Mouse (Mus musculus): ENCODE data around the gene Bcl9l. TPM values are rescaled to one million over a fixed set of nuclear protein-coding genes. Genes with fewer than 3 reads are reported as not detected.

The Bcl9l gene
- polyA plus RNA-seq, 1 experiment from 2014 or later: 8.6 TPM

DNA sequence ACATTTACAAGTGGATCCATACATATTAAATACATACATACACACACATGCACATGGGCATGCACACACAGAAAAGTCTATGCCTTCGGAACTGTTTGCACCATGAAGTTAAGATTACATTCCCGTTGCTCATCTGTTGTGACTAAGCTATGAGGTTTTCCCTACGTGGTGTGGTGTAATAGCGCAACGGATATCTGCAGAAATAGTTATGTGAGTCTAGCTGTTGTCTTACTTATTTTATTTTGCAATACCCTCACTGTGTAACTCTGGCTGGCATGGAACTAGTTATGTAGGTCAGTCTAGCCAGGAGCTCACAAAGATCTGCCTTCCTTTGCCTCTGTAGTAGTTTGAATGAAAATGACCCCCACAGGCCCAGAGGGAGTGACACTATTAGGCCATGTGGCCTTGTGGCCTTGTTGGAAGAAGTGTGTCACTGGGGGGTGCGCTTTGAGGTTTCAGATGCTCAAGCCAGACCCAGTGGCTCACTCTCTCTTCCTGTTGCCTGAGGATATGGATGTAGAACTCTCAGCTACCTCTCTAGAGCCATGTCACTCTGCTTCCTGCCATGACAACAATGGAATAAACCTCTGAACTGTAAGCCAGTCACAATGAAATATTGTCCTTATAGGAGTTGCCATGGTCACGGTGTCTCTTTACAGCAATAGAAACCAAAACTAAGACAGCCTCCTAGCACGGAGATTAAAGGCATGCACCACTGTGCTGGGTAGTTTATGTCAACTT, 66.0 kb downstream of the Bcl9l start:
- Histone ChIP-seq H3K9me3 (no peaks in the 10 kb centered on the region), H3K36me3 (no peaks in the 10 kb centered on the region), H3K27ac (no peak overlapping the region), H3K4me2 (no peak overlapping the region), H3K4me3 (no peak overlapping the region), H3K9ac (no peak overlapping the region), H3K27me3 (no peaks in the 10 kb centered on the region), H3K4me1 (replicated peaks) (no peaks in the 10 kb centered on the region)
- no peak for ATAC-seq (ENCODE audit: low FRiP score)
- 90% methylated on average over 8 of the region's 8 CpGs for WGBS

DNA sequence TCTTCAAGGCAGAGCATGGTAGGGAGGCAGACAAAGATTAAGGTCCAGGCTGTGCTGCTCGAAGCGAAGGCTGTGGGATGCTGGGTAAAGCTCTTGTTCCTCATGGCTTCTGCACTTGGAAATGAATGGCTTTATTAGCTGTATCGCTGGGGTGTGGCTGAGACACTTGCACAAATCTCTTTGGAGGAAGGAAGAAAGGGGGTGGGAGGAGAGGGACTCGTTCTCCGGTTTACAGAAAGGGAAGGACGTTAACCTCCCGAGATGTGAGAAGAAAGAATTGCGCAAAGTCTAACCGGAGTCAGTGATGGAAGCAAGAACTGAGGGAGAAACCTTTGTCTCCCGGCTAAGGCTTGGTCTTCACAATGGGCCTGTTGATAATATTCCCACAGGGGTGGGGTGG, 68.5 kb downstream of the Bcl9l start:
- Histone ChIP-seq H3K4me3 (no peak overlapping the region), H3K4me2 (no peak overlapping the region), H3K4me1 (replicated peaks) (no peaks in the 10 kb centered on the region), H3K9me3 (no peaks in the 10 kb centered on the region), H3K27ac (no peak overlapping the region), H3K27me3 (no peaks in the 10 kb centered on the region), H3K9ac (no peak overlapping the region), H3K36me3 (no peaks in the 10 kb centered on the region)
- ATAC-seq (ENCODE audit: low FRiP score): no peak
- WGBS: 85% methylated on average over 10 of the region's 10 CpGs

DNA sequence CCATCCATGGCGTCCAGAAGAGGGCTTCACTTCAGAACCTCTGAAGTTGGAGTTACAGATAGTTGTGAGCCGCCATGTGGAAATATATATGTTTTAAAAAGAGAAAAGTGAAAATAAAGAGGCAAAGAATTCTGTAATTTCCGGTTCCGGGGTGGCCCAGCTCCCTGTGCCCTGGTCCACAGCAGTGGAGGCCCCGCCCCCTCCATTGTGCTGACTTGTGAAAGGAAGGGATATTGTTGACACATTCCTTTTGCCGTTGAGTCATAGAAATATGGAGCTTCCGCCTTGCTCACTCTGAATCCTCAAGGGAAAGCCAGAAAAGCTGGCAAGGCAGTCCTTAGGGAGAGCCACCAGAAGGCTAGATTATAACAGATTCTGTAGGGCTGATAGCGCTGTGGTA, 69.5 kb downstream of the Bcl9l start:
- no peak for ATAC-seq (ENCODE audit: low FRiP score)
- H3K27ac ChIP-seq: no peak overlapping the region
- no peaks in the 10 kb centered on the region for H3K9me3 ChIP-seq
- no peaks in the 10 kb centered on the region for H3K36me3 ChIP-seq
- H3K4me3 ChIP-seq: no peak overlapping the region
- no peak overlapping the region for H3K4me2 ChIP-seq
- WGBS: 86% methylated on average over 8 of the region's 8 CpGs
- H3K27me3 ChIP-seq: no peaks in the 10 kb centered on the region
- H3K9ac ChIP-seq: no peak overlapping the region
- no peaks in the 10 kb centered on the region for H3K4me1 ChIP-seq (replicated peaks)

Other genes with a start within 250 kb of the Bcl9l start
- 21.5 and 24.4 TPM in 2 replicates for gene Cbl, start 248.8 kb upstream of the Bcl9l start, polyA plus RNA-seq (2015; fragmentation: Nextera tagmentation; extraction: Ambion mirVana)
- not detected in 2 replicates for gene Ccdc153, start 242.1 kb upstream of the Bcl9l start, polyA plus RNA-seq (2015; fragmentation: Nextera tagmentation; extraction: Ambion mirVana)
- 0.17 and 0.48 TPM in 2 replicates for gene Pdzd3, start 231.4 kb upstream of the Bcl9l start, polyA plus RNA-seq (2015; fragmentation: Nextera tagmentation; extraction: Ambion mirVana)
- gene Nlrx1, start 214.2 kb upstream of the Bcl9l start, polyA plus RNA-seq (2015; fragmentation: Nextera tagmentation; extraction: Ambion mirVana): 4.4 TPM in 2 replicates
- 18.0 and 20.1 TPM in 2 replicates for gene Abcg4, start 194.2 kb upstream of the Bcl9l start, polyA plus RNA-seq (2015; fragmentation: Nextera tagmentation; extraction: Ambion mirVana)
- gene Hinfp, start 177.2 kb upstream of the Bcl9l start, polyA plus RNA-seq (2015; fragmentation: Nextera tagmentation; extraction: Ambion mirVana): 31.4 and 36.6 TPM in 2 replicates
- gene C2cd2l, start 162.5 kb upstream of the Bcl9l start, polyA plus RNA-seq (2015; fragmentation: Nextera tagmentation; extraction: Ambion mirVana): 19.1 and 21.6 TPM in 2 replicates
- gene Dpagt1, start 156.8 kb upstream of the Bcl9l start, polyA plus RNA-seq (2015; fragmentation: Nextera tagmentation; extraction: Ambion mirVana): 37.0 and 40.4 TPM in 2 replicates
- 145 and 151 TPM in 2 replicates for gene H2afx, start 148.1 kb upstream of the Bcl9l start, polyA plus RNA-seq (2015; fragmentation: Nextera tagmentation; extraction: Ambion mirVana)
- 66.8 and 70.8 TPM in 2 replicates for gene Hmbs, start 138.6 kb upstream of the Bcl9l start, polyA plus RNA-seq (2015; fragmentation: Nextera tagmentation; extraction: Ambion mirVana)
- gene Vps11, start 121.2 kb upstream of the Bcl9l start, polyA plus RNA-seq (2015; fragmentation: Nextera tagmentation; extraction: Ambion mirVana): 36.2 and 38.0 TPM in 2 replicates
- gene Hyou1, start 103.3 kb upstream of the Bcl9l start, polyA plus RNA-seq (2015; fragmentation: Nextera tagmentation; extraction: Ambion mirVana): 25.6 and 27.7 TPM in 2 replicates
- gene Slc37a4, start 86.0 kb upstream of the Bcl9l start, polyA plus RNA-seq (2015; fragmentation: Nextera tagmentation; extraction: Ambion mirVana): 64.7 and 65.9 TPM in 2 replicates
- gene Rps25, start 75.7 kb upstream of the Bcl9l start, polyA plus RNA-seq (2015; fragmentation: Nextera tagmentation; extraction: Ambion mirVana): 1,260 and 1,282 TPM in 2 replicates
- gene Trappc4, start 75.2 kb upstream of the Bcl9l start, polyA plus RNA-seq (2015; fragmentation: Nextera tagmentation; extraction: Ambion mirVana): 342 and 355 TPM in 2 replicates
- 28.2 and 32.9 TPM in 2 replicates for gene Ccdc84, start 64.3 kb upstream of the Bcl9l start, polyA plus RNA-seq (2015; fragmentation: Nextera tagmentation; extraction: Ambion mirVana)
- gene Foxr1, start 41.7 kb upstream of the Bcl9l start, polyA plus RNA-seq (2015; fragmentation: Nextera tagmentation; extraction: Ambion mirVana): not detected in 2 replicates
- not detected in 2 replicates for gene Upk2, start 27.8 kb upstream of the Bcl9l start, polyA plus RNA-seq (2015; fragmentation: Nextera tagmentation; extraction: Ambion mirVana)
- 0.10 TPM in 1 of 2 replicates, not detected in the other for gene Cxcr5, start 79.1 kb downstream of the Bcl9l start, polyA plus RNA-seq (2015; fragmentation: Nextera tagmentation; extraction: Ambion mirVana)
- 26.1 and 28.2 TPM in 2 replicates for gene Ddx6, start 122.1 kb downstream of the Bcl9l start, polyA plus RNA-seq (2015; fragmentation: Nextera tagmentation; extraction: Ambion mirVana)
- not detected in 2 replicates for gene Treh, start 190.4 kb downstream of the Bcl9l start, polyA plus RNA-seq (2015; fragmentation: Nextera tagmentation; extraction: Ambion mirVana)

Data from hindbrain, embryonic 13.5 days (tissue).